Mouse (Mus musculus): ENCODE results near the gene Sfn. TPM values are rescaled to one million over a fixed set of nuclear protein-coding genes. Genes with fewer than 3 reads are reported as not detected.

Sfn gene
- total RNA-seq, 1 experiment from 2014 or later, result 4.9 TPM

DNA sequence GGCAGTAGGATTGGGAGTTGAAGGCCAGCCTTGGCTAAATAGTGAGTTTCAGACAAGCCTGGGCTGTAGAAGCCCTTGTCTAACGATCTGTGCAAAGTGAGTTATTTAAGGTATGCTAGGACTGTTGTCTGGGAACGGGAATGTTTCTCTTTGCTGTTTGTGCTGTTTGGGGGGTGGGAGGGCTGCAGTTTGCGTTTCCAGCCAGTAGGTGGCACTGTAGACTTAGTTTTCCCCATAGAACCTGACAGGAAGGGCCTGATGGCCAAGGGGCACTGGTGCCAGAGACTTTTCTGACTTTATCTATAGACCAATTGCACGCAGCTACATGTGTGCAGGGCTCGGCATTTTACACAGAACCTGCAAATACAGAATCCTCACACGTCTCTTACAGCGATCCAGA lies 9.4 kb downstream of the Sfn start:
- peak; percentile 85 for ATAC-seq (replicated peaks; ENCODE audit: low read depth, poor library complexity, severe bottlenecking)

DNA sequence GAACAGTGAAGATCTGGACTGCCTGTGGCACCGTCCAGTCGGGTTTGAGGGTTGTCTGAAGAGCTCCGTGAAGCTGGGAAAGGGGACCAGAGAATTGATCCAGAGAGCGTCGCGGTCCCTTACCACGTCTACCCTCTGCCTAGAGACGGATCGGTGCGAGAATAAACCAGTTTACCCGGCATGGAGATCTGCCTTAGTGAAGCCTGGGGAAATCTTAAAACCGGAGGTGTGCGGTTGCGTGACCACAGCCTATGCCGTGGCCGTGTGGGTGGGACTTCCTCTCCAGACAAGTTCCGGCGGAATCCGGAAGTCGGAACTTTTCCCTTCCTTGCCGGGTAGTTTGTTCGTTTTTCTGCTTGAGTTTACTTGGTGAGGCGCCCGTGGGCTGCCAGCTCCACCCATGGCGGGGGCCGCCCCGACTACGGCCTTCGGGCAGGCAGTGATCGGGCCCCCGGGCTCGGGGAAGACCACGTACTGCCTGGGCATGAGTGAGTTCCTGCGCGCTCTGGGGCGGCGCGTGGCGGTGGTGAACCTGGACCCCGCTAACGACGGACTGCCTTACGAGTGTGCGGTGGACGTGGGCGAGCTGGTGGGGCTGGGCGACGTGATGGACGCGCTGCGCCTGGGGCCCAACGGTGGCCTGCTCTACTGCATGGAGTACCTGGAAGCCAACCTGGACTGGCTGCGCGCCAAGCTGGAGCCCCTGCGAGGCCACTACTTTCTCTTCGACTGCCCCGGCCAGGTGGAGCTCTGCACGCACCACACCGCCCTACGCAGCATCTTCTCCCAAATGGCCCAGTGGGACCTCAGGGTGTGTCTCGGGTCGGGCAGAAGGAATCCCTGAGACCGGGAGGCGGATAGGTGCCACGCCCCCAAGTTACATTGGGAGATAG lies 17.7 kb downstream of the Sfn start, which contains the start of gene Gpn2:
Gene Gpn2 (plus strand): TSS at position 304 of the 893 bp plus-strand sequence.
- ATAC-seq (replicated peaks; ENCODE audit: low read depth, poor library complexity, severe bottlenecking), result peak; percentile 87

DNA sequence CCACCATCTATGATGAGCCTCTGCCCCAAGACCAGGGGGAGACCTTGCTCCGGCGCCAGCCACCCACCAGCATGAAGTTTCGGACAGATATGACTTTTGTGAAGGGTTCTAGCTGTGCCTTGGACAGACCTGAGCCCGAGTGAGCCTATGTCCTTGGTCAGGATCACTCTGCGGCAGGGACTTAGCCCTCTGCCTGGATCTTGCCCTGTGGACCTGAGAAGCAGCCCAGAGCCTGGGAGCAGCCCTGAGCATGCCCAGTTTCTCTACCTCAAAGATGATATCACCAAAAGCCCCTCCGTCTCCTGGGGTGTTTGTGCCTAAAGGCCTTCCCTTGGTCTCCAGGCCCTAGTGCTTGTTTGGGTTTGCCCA lies 18.3 kb downstream of the Sfn start:
- peak; percentile 6; the same call in 1 of the 2 replicates for ATAC-seq (replicated peaks; ENCODE audit: low read depth, poor library complexity, severe bottlenecking)

DNA sequence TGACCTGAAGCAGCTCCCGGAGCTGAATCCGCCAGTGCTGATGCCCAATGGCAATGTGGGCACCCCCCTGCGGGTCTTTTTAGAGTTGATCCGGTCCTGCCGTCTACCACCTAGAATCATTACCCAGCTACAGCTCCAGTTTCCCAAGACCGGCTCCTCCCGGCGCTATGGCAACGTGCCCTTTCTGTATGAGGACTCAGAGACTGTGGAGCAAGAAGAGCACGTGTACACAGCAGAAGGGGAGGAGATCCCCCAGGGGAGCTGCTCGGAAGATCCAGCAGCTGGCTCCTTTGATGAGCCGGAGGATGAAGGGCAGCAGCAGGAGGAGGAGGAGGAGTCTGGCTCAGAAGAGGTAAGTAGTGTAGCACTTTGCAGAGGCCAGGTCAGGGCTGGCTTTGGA lies 24.0 kb downstream of the Sfn start:
- no peak for ATAC-seq (replicated peaks; ENCODE audit: low read depth, poor library complexity, severe bottlenecking)

- no peak for ATAC-seq (replicated peaks; ENCODE audit: low read depth, poor library complexity, severe bottlenecking)
These were observed 27.1 kb downstream of the Sfn start for GRCm38 (mm10) chr4:133574843-133575202.

GRCm38 (mm10) chr4:133574070-133574842 lies 27.7 kb downstream of the Sfn start, which contains the start of gene Gpatch3:
Gpatch3 (plus strand) TSS chr4:133574745.
- peak; percentile 92 for ATAC-seq (replicated peaks; ENCODE audit: low read depth, poor library complexity, severe bottlenecking)

- ATAC-seq (replicated peaks; ENCODE audit: low read depth, poor library complexity, severe bottlenecking), result no peak
These were observed 31.9 kb downstream of the Sfn start for GRCm38 (mm10) chr4:133570066-133570466.

DNA sequence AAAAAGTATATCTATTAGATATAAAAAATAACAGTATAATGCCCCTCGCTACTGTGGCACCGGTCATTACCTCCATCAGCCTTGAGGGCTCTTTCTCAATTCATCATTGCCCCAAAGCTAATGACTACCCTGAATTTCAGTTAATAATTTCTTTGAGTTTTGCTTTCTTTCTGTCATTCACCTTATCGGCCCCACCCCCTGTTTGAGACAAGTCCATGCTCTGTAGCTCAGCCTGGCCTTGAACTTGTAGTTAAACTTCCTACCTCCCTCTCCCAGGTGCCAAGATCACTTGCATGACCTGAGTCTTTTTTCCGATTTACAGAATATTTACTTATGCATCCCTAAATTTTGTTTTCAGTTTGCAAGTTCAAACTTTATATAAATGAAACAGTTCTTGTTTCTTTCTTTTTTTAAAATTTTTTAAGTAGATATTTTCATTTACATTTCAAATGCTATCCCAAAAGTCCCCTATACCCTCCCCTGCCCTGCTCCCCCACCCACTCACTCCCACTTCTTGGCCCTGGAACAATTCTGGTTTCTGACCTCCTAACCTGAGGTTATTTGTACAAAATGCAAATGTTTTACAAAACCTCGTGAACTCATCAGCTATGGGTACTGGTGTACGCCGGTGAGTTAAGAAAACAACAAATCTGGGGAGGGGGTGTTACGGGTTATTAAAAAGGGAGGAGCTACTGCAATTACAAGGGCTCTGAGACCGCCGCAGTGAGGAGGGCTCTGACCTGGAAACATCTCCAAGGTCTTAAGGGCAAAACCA lies 32.5 kb downstream of the Sfn start:
- no peak for ATAC-seq (replicated peaks; ENCODE audit: low read depth, poor library complexity, severe bottlenecking)

DNA sequence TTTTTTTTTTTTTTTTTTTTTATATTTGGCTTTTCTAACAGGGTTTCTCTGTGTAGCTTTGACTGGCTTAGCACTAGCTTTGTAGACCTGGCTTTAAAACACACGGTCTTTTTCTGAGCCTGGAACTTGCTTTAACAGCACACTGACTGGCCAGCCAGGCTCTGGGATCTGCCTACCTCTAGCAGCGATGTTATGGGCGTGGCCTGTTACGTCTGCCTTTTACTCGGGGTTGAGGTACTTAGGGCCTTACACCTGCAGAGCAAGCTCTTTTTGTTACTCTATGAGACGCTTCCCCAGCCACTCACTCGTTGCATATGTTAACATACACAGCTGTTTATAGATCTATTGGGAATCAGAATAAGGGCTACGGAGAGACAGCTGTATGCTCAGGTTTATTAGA lies 34.7 kb downstream of the Sfn start:
- no peak for ATAC-seq (replicated peaks; ENCODE audit: low read depth, poor library complexity, severe bottlenecking)

DNA sequence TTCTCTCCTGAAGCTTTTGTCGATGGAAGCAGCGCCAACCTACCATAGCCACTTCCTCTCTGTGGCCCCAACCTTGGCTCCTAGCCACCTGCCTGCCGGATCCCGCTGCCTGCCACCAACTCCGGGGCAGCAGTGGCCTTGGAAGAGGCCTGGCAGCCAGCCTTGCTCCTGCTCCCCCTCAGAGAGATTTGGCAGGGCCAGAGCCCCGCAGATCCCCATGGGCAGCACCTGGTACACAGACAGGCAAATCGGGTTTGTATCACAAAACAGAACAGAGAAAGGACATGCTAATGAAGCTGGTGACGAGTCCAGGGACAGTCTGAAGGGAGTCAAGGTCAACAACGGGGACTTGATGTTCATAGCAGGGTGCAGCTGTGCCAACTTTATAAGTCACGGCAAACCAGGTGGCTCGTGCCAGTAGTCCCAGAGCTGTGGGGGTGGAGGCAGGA lies 38.8 kb downstream of the Sfn start:
- peak; percentile 90 for ATAC-seq (replicated peaks; ENCODE audit: low read depth, poor library complexity, severe bottlenecking)

DNA sequence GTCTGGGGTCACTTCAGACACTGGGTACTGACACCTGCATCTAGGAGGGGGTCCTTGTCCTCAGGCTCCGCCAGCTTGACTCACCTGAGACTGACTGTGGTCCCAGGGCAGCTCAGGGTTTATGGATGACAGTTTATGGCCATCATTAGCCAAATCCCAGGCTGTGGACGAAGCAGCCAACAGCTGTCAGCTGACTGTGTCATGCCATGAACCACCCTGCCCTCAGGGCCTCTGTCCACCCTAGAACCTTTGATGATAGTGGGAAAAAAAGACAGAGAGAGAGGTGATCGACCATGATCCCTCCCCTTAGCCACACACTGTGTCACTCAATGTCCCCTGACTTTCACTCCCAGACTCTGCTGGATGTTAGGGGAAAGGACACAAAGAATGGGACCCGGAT lies 40.3 kb downstream of the Sfn start:
- no peak for ATAC-seq (replicated peaks; ENCODE audit: low read depth, poor library complexity, severe bottlenecking)

DNA sequence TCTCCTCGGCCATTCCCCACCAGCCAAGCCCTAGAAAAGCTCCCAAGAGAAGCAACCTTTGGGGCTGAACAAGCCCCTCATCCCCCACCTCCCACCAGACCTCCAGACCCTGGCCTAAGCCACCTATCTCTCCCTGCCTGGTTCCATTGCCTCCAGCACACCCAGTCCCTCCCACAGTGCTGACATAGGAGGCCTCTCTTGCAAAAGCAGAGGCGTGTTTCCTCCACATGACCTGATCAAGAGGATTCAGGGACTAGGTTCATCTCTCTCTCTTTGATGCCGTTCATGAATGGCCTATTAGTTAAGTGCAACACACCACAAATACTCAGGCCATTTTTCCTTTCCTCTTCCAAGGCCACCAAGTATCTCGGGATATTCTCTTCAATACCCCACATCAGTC lies 42.1 kb downstream of the Sfn start:
- no peak for ATAC-seq (replicated peaks; ENCODE audit: low read depth, poor library complexity, severe bottlenecking)

GRCm38 (mm10) chr4:133557041-133557717 lies 44.8 kb downstream of the Sfn start:
- no peak for ATAC-seq (replicated peaks; ENCODE audit: low read depth, poor library complexity, severe bottlenecking)

DNA sequence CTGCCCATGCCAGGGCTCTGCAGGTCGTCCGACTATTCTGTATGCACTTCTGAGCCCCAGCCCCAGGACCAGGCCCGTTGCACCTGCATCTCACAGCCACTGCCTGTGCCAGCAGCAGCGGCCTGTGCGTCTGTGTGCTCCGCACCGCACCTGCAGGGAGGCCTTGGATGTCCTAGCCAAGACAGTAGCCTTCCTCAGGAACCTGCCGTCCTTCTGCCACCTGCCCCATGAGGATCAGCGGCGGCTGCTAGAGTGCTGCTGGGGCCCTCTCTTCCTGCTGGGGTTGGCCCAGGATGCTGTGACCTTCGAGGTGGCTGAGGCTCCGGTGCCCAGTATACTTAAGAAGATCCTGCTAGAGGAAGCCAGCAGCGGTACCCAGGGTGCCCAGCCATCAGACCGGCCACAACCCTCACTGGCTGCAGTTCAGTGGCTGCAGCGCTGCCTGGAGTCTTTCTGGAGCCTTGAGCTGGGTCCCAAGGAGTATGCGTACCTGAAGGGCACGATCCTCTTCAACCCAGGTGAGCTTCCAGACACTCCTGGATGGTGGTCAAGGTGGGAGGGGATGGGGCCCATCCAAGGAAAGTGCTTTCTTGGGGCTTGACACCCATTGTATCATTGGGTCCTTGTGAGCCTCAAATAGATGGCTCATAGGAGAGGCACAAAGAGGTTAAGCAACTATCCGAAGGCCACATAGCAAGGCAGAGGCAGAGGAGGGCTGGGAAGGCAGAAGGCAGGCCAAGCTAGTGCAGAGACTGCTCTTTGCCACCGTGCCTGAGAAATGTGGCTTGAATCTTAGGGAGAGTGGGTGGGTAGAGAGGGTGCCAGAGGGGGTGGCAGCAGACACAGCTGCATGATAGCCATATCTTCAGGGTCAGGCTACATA lies 48.3 kb downstream of the Sfn start:
- peak; percentile 37; the same call in 1 of the 2 replicates for ATAC-seq (replicated peaks; ENCODE audit: low read depth, poor library complexity, severe bottlenecking)

GRCm38 (mm10) chr4:133552768-133553447 lies 49.1 kb downstream of the Sfn start, which contains the start of gene Nr0b2:
Nr0b2 (plus strand) TSS chr4:133553376.
- ATAC-seq (replicated peaks; ENCODE audit: low read depth, poor library complexity, severe bottlenecking), result peak; percentile 72

DNA sequence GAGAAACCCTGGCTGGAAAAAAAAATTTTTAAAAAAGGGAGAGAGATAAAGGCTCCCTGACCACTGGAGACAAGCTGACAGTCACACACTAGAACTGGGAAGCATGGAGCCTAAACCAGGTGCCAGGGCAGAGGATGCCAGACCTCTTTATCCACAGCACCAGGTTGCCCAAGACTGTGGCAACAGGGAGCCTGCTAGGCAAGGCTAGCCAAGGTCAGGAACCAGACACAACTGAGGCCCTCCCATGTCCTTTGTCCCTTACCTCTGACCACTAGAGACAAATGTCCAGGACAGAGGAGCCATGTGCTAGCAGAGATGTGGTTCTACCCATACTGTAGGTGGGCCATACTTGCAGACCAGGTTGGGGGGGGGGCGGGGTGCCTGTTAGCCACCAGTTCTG lies 49.9 kb downstream of the Sfn start:
- no peak for ATAC-seq (replicated peaks; ENCODE audit: low read depth, poor library complexity, severe bottlenecking)
